ENCODE assay signal across 11 mouse cellular contexts in genomic region chr6:146208983-146209382, GRCm38 (mm10).
DNase-seq lines count a peak whose midpoint lies in the region; ATAC-seq and TF ChIP-seq lines count a peak whose summit lies in the region.
"Had no signal": no experiment of that assay in that cellular context is flagged by ENCODE, and none has a peak within 500 bp of the region (broad histone marks: within the 10 kb centered on the region; RNA-seq: fewer than 3 reads in every experiment).

No protein-coding gene starts in this region.

- TF ChIP-seq CTCF in heart, postnatal 0 days (IDR thresholded peaks at IDR 0.05; ENCODE audit: low read depth), result no peak

- peak; percentile 31 to 36 for DNase-seq in spleen, postnatal 36 days (ENCODE audit: low spot score in 2 of 2)
- no peak for DNase-seq in spleen, postnatal 14 days (ENCODE audit: low spot score in 2 of 2)
- peak; percentile 67 for DNase-seq in heart, postnatal 0 days (ENCODE audit: low spot score)
- DNase-seq in kidney, postnatal 14 days, result peak; percentile 61
- DNase-seq in midbrain, embryonic 11.5 days (ENCODE audit: low spot score, missing footprints), result no peak
- no peak for DNase-seq in frontal cortex, postnatal 14 days (ENCODE audit: low spot score in 2 of 2)
- DNase-seq: cerebellum, adult 18-20 months; right cerebral cortex, postnatal 14 days; thymus, adult 2 months had no signal

- H3K9me3 ChIP-seq in heart, postnatal 0 days (replicated peaks; ENCODE audit: control insufficient read depth, low read length), result no peaks in the 10 kb centered on the region
- H3K9me3 ChIP-seq in midbrain, embryonic 11.5 days (ENCODE audit: control insufficient read depth, low read length), result no peaks in the 10 kb centered on the region
- H3K9me3 ChIP-seq: embryonic facial prominence, embryonic 15.5 days had no signal

- H3K4me1 ChIP-seq in heart, postnatal 0 days (ENCODE audit: control insufficient read depth, insufficient read depth), result peaks cover 7% of the 10 kb centered on the region
- H3K4me1 ChIP-seq in midbrain, embryonic 11.5 days (ENCODE audit: control insufficient read depth, insufficient read depth, low read length), result no peaks in the 10 kb centered on the region

- H3K4me2 ChIP-seq in heart, postnatal 0 days (ENCODE audit: low read depth, low read length), result no peak overlapping the region
- H3K4me2 ChIP-seq in midbrain, embryonic 11.5 days, result no peak overlapping the region
- H3K4me2 ChIP-seq: embryonic facial prominence, embryonic 15.5 days had no signal

- TF ChIP-seq EP300 in heart, postnatal 0 days (IDR thresholded peaks at IDR 0.05; ENCODE audit: low read depth), result no peak

- ATAC-seq in heart, postnatal 0 days (ENCODE audit: insufficient read depth, low read depth), result peak; percentile 74
- no peak for ATAC-seq in midbrain, embryonic 11.5 days (ENCODE audit: low FRiP score)
- no peak for ATAC-seq in cerebellum, adult (ENCODE audit: insufficient number of reproducible peaks, low FRiP score, low TSS enrichment)

- H3K27me3 ChIP-seq in heart, postnatal 0 days (ENCODE audit: control insufficient read depth, insufficient read depth, low read length), result no peaks in the 10 kb centered on the region
- H3K27me3 ChIP-seq in midbrain, embryonic 11.5 days (ENCODE audit: control insufficient read depth, insufficient read depth, low read length), result no peaks in the 10 kb centered on the region
- H3K27me3 ChIP-seq: embryonic facial prominence, embryonic 15.5 days had no signal

- 47% methylated on average over 6 of the region's 6 CpGs for WGBS in heart, postnatal 0 days
- WGBS in midbrain, embryonic 11.5 days, result 80% methylated on average over 6 of the region's 6 CpGs

- H3K9ac ChIP-seq in heart, postnatal 0 days (replicated peaks; ENCODE audit: low read depth, low read length), result no peak overlapping the region
- H3K9ac ChIP-seq in midbrain, embryonic 11.5 days (ENCODE audit: low read length), result no peak overlapping the region
- H3K9ac ChIP-seq: embryonic facial prominence, embryonic 15.5 days had no signal

- peaks cover 11% of the 10 kb centered on the region; the same call in 1 of the 2 replicates for H3K36me3 ChIP-seq in heart, postnatal 0 days (replicated peaks; ENCODE audit: control insufficient read depth, insufficient read depth, low read length)
- no peaks in the 10 kb centered on the region for H3K36me3 ChIP-seq in midbrain, embryonic 11.5 days (ENCODE audit: control insufficient read depth, insufficient read depth, low read length)
- H3K36me3 ChIP-seq: embryonic facial prominence, embryonic 15.5 days had no signal

- peak overlapping the region; percentile 49; the same call in 1 of the 2 replicates for H3K27ac ChIP-seq in heart, postnatal 0 days (ENCODE audit: low read depth)
- H3K27ac ChIP-seq in midbrain, embryonic 11.5 days (ENCODE audit: low read depth, low read length), result no peak overlapping the region
- H3K27ac ChIP-seq: embryonic facial prominence, embryonic 15.5 days had no signal

- no peak overlapping the region for H3K4me3 ChIP-seq in heart, postnatal 0 days (ENCODE audit: low read depth, low read length)
- H3K4me3 ChIP-seq in midbrain, embryonic 11.5 days (ENCODE audit: low read depth, low read length), result no peak overlapping the region
- H3K4me3 ChIP-seq: embryonic facial prominence, embryonic 15.5 days had no signal

Comparison
In these comparisons a context has a peak if more than half of its experiments do, and no peak if none do; other contexts are left out.
1. DNase-seq: peak in spleen, postnatal 36 days (2 of 2), heart, postnatal 0 days (single experiment) and kidney, postnatal 14 days (single experiment); none in spleen, postnatal 14 days (0 of 2), midbrain, embryonic 11.5 days (single experiment) and frontal cortex, postnatal 14 days (0 of 2).